Mouse (Mus musculus) bone marrow, adult 2 months (tissue): ENCODE results near the gene Bcr.

ENCODE experiments used
- CTCF ChIP-seq: fragments of 200-500 bp; IDR thresholded peaks from 2 replicates; pipeline ENCODE4 v1.5.1; 2011; ENCODE audit warnings: low read length, control low read depth; ENCODE audit not compliant: control insufficient read depth, insufficient read depth
- POLR2A ChIP-seq: fragments of 200-500 bp; IDR thresholded peaks from 2 replicates; pipeline ENCODE4 v1.6.1; 2011; ENCODE audit warnings: low read depth, mild to moderate bottlenecking, control low read depth, low read length, borderline replicate concordance; ENCODE audit not compliant: control insufficient read depth

- TF ChIP-seq POLR2A, result no peak
- no peak for TF ChIP-seq CTCF
Measured at GRCm38 (mm10) chr10:75222611-75222998, 162.2 kb downstream of the Bcr start.
